Mouse (Mus musculus): ENCODE data around the gene Flnb.

Gene Flnb

DNA sequence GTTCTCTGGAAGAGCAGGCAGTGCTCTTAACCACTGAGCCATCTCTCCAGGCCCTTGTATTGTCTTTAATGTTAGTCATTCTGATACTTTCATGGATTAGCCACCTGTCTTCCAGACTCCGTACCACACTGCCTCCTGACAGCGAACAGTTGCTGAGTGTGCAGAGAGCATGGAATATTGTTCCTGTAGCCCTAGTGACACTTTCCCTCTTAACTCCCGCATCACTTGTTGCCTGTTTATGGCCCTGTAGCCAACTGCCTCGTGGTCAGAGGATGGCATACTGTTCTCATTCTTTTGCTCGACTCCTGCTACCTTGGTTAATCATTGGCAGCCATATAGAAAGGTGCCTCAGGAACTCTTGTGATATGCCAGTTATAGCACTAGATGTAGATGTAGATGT lies 45.4 kb downstream of the Flnb start:
- DNase-seq (ENCODE audit: low spot score) = no peak

GRCm38 (mm10) chr14:7863871-7864505 lies 46.2 kb downstream of the Flnb start:
- no peak for DNase-seq (ENCODE audit: low spot score)

GRCm38 (mm10) chr14:7864506-7864899 lies 46.7 kb downstream of the Flnb start:
- DNase-seq (ENCODE audit: low spot score) = no peak

DNA sequence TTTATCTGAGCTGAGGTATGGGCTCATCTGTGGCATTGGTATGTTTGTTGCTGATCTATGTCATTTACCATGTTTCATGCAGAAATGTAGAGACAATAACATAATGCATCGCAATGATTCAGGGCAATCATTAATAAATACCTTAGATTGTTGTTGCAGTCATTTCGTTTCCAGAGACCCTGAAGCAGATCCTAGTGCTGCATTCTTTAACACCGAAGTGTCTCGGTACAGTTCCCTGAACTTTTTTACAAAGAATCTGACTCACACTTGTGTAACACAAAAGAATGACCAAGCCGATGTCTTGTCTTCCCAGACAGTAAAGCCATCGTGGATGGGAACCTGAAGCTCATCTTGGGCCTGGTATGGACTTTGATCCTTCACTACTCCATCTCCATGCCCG lies 49.5 kb downstream of the Flnb start:
- DNase-seq (ENCODE audit: low spot score) = no peak

DNA sequence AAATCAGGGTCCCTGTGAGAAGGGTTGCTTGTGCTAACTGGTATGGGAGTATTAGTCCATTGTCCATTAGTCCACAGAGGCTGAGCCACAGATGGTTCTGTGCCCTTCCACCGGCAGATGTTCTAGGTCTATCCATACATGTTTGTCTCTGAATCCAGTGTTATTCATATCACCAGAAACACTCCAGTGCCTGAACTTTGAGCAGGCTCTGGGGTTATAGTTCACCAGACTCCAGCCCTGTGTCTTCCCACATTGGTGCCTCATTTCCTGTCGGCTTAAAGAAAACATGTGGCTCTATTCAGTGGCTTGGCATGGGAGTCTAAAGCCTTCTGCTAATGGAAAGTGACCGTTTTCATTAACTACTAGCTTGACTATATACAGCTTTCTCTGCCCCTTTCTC lies 50.1 kb downstream of the Flnb start:
- DNase-seq (ENCODE audit: low spot score) = no peak

GRCm38 (mm10) chr14:7869796-7870195 lies 52.0 kb downstream of the Flnb start:
- DNase-seq (ENCODE audit: low spot score) = no peak

- DNase-seq (ENCODE audit: low spot score) = no peak
These were observed 55.8 kb downstream of the Flnb start for GRCm38 (mm10) chr14:7873552-7873951.

- DNase-seq (ENCODE audit: low spot score) = no peak
These were observed 56.7 kb downstream of the Flnb start for GRCm38 (mm10) chr14:7874495-7874894.

DNA sequence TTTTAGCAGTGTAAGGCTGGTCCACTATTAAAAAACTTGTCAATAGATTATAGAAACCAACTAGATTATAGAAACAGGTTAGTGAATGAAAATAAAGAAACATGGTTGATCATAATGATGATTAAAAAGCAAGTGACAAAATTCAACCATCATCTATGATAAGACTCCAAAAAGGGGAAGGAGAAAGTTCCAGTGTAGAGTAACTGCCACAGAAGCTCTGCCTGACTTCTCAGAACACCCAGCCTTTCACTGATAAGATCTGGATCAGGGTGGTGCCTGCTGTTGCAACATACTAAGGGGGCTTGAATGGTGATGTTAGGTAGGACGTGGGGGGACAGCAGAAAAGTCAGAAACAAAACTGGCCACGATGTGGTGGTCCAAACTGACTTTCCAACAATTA lies 60.2 kb downstream of the Flnb start:
- no peak for DNase-seq (ENCODE audit: low spot score)

DNA sequence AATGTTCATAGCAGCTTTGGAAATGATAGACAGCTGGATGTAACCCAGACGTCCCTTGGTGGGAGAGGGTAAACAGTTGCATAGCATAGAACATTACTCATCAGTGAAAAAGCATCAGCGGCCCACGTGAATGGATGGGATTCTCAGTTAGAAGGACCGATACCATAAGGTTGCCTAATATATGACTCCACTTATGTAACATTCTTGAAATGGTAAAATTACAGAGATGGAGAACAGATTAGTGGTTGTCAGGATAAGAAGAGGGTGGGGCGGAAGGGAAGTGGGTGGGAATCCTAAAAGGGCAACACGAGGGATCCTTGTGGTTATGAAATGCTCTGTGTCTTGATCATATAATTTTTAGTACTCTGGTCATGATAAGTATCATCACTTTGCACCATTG lies 62.6 kb downstream of the Flnb start:
- DNase-seq (ENCODE audit: low spot score) = no peak

GRCm38 (mm10) chr14:7881533-7881932 lies 63.8 kb downstream of the Flnb start:
- DNase-seq (ENCODE audit: low spot score) = no peak

GRCm38 (mm10) chr14:7882050-7882449 lies 64.3 kb downstream of the Flnb start:
- no peak for DNase-seq (ENCODE audit: low spot score)

GRCm38 (mm10) chr14:7884158-7884557 lies 66.4 kb downstream of the Flnb start:
- no peak for DNase-seq (ENCODE audit: low spot score)

DNA sequence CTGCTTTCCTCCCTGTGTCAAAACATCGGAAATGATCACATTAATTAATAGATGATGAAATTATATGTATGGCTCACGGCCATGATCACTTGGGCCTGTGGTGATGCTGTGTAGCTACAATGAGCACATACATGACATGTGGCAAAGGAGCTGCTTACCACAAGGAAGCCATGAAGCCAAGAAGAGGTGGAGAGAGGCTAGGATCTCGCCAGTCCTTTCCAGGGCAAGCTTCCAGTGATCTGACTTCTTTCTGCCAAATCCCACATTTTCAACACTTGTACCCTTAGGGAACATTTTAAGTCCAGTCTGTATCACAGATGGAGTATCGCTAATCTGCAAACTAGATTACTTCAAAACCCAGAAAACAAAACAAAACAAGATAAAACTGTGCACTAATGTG lies 67.1 kb downstream of the Flnb start:
- DNase-seq (ENCODE audit: low spot score) = no peak

DNA sequence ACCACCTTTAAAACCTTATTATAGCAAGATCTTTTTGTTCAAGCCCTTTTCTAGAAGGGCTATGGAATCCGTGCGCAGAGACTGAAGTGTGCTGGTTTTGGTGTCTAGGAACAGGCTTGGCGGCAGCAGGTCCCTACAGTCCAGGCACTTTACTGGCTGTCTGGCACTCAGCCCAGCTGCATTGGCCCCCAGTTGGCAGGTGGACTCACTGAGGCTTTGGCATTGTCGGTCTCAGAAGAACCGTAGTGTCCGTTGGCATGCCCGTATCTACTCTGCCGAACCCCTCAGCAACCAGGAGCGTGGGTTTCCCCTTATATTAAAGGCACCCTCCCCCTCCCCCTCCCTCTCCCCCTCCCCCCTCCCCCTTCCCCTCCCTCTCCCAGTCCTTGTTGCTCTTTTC lies 67.8 kb downstream of the Flnb start:
- DNase-seq (ENCODE audit: low spot score) = no peak

DNA sequence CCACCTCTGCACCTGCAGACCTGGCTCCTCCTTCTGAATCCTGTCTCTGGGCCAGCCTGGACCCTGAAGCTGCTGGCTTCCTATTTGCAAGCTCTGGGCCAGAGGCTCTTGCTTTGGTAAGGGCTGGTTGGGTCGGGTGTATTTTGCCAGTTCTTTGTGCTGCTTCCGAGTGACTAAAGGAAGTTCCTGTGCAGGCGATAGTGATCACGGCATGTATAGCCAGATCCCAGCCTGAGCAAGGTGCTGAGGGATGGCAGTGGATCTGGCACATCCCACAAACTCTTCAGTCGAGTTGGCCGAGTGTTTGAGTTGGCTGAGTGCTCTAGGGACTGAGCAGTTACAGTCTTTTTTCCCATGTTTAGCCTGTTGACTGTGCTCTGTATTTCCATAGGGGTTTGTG lies 68.3 kb downstream of the Flnb start:
- no peak for DNase-seq (ENCODE audit: low spot score)

DNA sequence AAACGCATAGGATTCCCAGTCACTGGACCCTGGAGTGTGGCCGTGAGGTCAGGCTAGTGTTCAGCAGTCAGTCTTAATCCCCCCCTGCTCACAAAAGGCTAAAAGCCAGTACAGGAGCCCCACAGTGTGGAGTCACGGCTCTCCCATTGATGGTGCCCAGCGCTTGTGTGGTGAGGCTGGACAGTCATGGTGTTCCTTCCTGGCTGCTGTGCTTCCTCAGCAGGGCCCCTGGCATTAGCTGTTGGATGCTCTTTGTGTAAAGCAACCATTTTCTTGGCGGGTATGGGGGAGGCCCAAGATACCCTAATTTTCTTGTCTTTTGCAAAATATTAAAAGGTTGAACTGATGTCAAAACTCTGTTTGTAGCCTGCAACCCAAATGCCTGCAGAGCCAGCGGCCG lies 69.4 kb downstream of the Flnb start:
- DNase-seq (ENCODE audit: low spot score) = no peak

DNA sequence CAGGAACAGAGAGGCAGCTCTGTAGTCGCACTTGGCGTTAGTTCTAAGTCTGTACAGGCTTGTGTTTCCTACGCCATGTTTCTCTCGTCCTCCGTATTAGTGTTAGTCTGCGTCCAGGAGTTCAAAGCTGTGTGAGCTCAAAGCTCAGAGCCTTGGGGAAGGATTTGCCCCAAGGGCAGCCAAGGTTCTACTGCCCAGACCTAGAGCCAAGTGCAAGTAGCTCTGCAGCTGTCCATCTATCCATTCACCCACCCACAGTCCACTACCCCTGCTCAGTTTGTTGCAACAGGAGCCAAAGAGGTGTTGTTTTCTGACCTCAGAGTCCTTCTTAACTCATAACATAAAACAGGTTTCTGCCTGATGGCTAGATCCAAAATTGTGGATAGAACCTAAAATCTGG lies 70.5 kb downstream of the Flnb start:
- DNase-seq (ENCODE audit: low spot score) = no peak

DNA sequence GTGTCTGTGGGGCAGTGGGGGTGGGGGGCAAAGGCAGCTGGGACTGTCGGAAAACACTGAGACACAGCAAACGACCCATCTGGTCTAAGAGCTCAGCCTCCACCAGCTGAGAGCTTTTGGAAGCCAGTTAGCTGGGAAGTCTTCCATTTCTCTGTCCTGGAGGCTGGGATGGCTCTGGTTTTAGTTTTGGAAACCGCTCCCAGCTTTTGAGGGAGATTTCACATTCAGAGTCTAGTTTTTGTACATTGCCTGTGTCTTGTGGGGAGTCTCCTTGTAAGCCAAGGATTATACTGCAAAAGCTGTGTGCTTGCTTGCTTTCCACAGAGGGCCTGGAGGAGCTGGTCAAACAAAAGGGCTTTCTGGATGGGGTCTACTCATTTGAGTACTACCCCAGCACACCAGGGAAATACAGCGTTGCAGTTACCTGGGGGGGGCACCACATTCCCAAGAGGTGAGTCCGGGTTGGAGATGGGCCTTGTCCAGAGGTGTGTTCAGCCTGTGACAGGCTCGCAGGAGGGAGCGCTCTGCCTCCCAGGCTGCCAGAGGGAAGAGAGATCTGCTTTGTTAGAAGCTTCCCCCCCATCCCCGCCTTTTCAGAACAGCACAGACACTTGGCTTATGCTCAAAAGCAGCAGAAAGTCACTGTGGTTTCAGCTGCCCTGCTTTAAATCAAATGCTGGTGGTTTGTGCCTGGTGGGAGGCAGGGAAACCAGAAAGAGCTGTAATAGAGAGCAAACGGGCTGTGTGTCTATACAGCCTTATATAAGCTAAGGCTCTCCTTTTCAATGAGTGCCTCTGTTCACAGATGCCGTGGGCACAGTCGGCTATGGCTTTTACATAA lies 71.3 kb downstream of the Flnb start:
- DNase-seq (ENCODE audit: low spot score) = no peak

DNA sequence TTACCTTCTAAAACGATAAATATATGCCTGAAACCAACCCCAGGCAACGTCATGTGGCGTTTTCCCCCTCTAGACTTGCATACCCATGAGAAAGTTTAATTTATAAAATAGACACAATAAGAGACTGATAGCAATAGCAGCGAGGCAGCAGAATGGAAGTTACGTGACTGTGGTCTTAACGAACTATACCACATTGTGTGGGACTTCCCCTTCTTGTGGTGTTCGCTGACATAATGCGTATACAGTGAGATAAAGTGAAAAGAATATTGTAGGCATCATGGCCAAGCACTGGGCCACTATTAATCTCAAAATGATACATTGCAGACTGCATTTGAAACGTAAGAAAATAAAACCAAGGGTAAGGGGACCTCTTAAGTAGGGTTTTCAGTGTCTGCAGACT lies 72.1 kb downstream of the Flnb start:
- DNase-seq (ENCODE audit: low spot score) = no peak

GRCm38 (mm10) chr14:7891401-7891800 lies 73.6 kb downstream of the Flnb start:
- DNase-seq (ENCODE audit: low spot score) = no peak

- peak; percentile 29 for DNase-seq (ENCODE audit: low spot score)
These were observed 78.4 kb downstream of the Flnb start for GRCm38 (mm10) chr14:7896126-7896525.

- no peak for DNase-seq (ENCODE audit: low spot score)
These were observed 78.9 kb downstream of the Flnb start for GRCm38 (mm10) chr14:7896699-7897098.

GRCm38 (mm10) chr14:7899986-7900385 lies 82.2 kb downstream of the Flnb start:
- no peak for DNase-seq (ENCODE audit: low spot score)
